Mouse (Mus musculus): ENCODE measurements around the gene Trim28. TPM values are rescaled to one million over a fixed set of nuclear protein-coding genes. Genes with fewer than 3 reads are reported as not detected.

Trim28 gene
- polyA plus RNA-seq, 1 experiment from 2014 or later: 245 TPM

- no peak overlapping the region for H3K9ac ChIP-seq (replicated peaks; ENCODE audit: low read length)
- H3K4me3 ChIP-seq (ENCODE audit: low read length): no peak overlapping the region
- no peak overlapping the region for H3K27ac ChIP-seq (ENCODE audit: low read length)
- H3K4me1 ChIP-seq (ENCODE audit: insufficient read depth, low read length): peaks cover 29% of the 10 kb centered on the region
- ATAC-seq (ENCODE audit: low FRiP score, low TSS enrichment): no peak
- no peaks in the 10 kb centered on the region for H3K27me3 ChIP-seq (ENCODE audit: insufficient read depth, low read length)
- WGBS: 72% methylated on average over 5 of the region's 5 CpGs
- no peak overlapping the region for H3K4me2 ChIP-seq (replicated peaks; ENCODE audit: low read depth, low read length)
- H3K36me3 ChIP-seq (ENCODE audit: insufficient read depth, low read length): peaks cover 78% of the 10 kb centered on the region
- no peaks in the 10 kb centered on the region for H3K9me3 ChIP-seq (ENCODE audit: low read length)
Observed at GRCm38 (mm10) chr7:13031069-13031468, 32.2 kb downstream of the Trim28 start.

- H3K9ac ChIP-seq (replicated peaks; ENCODE audit: low read length): no peak overlapping the region
- H3K4me2 ChIP-seq (replicated peaks; ENCODE audit: low read depth, low read length): no peak overlapping the region
- ATAC-seq (ENCODE audit: low FRiP score, low TSS enrichment): no peak
- 80% methylated on average over 2 of the region's 2 CpGs for WGBS
- H3K27me3 ChIP-seq (ENCODE audit: insufficient read depth, low read length): no peaks in the 10 kb centered on the region
- no peak overlapping the region for H3K4me3 ChIP-seq (ENCODE audit: low read length)
- no peak overlapping the region for H3K27ac ChIP-seq (ENCODE audit: low read length)
- no peaks in the 10 kb centered on the region for H3K9me3 ChIP-seq (ENCODE audit: low read length)
- peaks cover 70% of the 10 kb centered on the region for H3K36me3 ChIP-seq (ENCODE audit: insufficient read depth, low read length)
- H3K4me1 ChIP-seq (ENCODE audit: insufficient read depth, low read length): peaks cover 31% of the 10 kb centered on the region
Observed at GRCm38 (mm10) chr7:13031983-13032382, 33.1 kb downstream of the Trim28 start.

- Histone ChIP-seq H3K4me3 (ENCODE audit: low read length) (no peak overlapping the region), H3K4me2 (replicated peaks; ENCODE audit: low read depth, low read length) (no peak overlapping the region), H3K4me1 (ENCODE audit: insufficient read depth, low read length) (peaks cover 31% of the 10 kb centered on the region), H3K9ac (replicated peaks; ENCODE audit: low read length) (no peak overlapping the region), H3K27ac (ENCODE audit: low read length) (no peak overlapping the region), H3K9me3 (ENCODE audit: low read length) (no peaks in the 10 kb centered on the region), H3K36me3 (ENCODE audit: insufficient read depth, low read length) (peaks cover 64% of the 10 kb centered on the region), H3K27me3 (ENCODE audit: insufficient read depth, low read length) (no peaks in the 10 kb centered on the region)
- WGBS: 87% methylated on average over 7 of the region's 7 CpGs
- ATAC-seq (ENCODE audit: low FRiP score, low TSS enrichment): no peak
Observed at GRCm38 (mm10) chr7:13032541-13032940, 33.6 kb downstream of the Trim28 start.

GRCm38 (mm10) chr7:13033451-13034147, 34.7 kb downstream of the Trim28 start:
- H3K27me3 ChIP-seq (ENCODE audit: insufficient read depth, low read length): no peaks in the 10 kb centered on the region
- H3K4me2 ChIP-seq (replicated peaks; ENCODE audit: low read depth, low read length): peak overlapping the region; percentile 86
- no peaks in the 10 kb centered on the region for H3K9me3 ChIP-seq (ENCODE audit: low read length)
- H3K4me3 ChIP-seq (ENCODE audit: low read length): peak overlapping the region; percentile 66
- H3K27ac ChIP-seq (ENCODE audit: low read length): peak overlapping the region; percentile 95
- no peak for ATAC-seq (ENCODE audit: low FRiP score, low TSS enrichment)
- H3K36me3 ChIP-seq (ENCODE audit: insufficient read depth, low read length): peaks cover 54% of the 10 kb centered on the region
- H3K4me1 ChIP-seq (ENCODE audit: insufficient read depth, low read length): peaks cover 31% of the 10 kb centered on the region
- H3K9ac ChIP-seq (replicated peaks; ENCODE audit: low read length): peak overlapping the region; percentile 87
- 36% methylated on average over 13 of the region's 13 CpGs for WGBS

GRCm38 (mm10) chr7:13034148-13034977, 35.4 kb downstream of the Trim28 start, which contains the start of gene Chmp2a:
Gene Chmp2a (minus strand): TSS chr7:13034807.
- Histone ChIP-seq H3K9ac (replicated peaks; ENCODE audit: low read length) (peak within 1 kb of the TSS; percentile 87), H3K4me1 (ENCODE audit: insufficient read depth, low read length) (peaks cover 39% of the 10 kb centered on the region), H3K4me3 (ENCODE audit: low read length) (peak within 1 kb of the TSS; percentile 66), H3K36me3 (ENCODE audit: insufficient read depth, low read length) (peaks cover 46% of the 10 kb centered on the region), H3K27ac (ENCODE audit: low read length) (peak within 1 kb of the TSS; percentile 95), H3K27me3 (ENCODE audit: insufficient read depth, low read length) (no peaks in the 10 kb centered on the region), H3K9me3 (ENCODE audit: low read length) (no peaks in the 10 kb centered on the region), H3K4me2 (replicated peaks; ENCODE audit: low read depth, low read length) (peak within 1 kb of the TSS; percentile 86)
- WGBS: under 1% methylated on average over 45 of the region's 45 CpGs
- peak; percentile 81 for ATAC-seq (ENCODE audit: low FRiP score, low TSS enrichment)

GRCm38 (mm10) chr7:13035211-13035855, 36.4 kb downstream of the Trim28 start:
- Histone ChIP-seq H3K9me3 (ENCODE audit: low read length) (no peaks in the 10 kb centered on the region), H3K4me3 (ENCODE audit: low read length) (no peak overlapping the region), H3K27me3 (ENCODE audit: insufficient read depth, low read length) (no peaks in the 10 kb centered on the region), H3K36me3 (ENCODE audit: insufficient read depth, low read length) (peaks cover 36% of the 10 kb centered on the region), H3K4me2 (replicated peaks; ENCODE audit: low read depth, low read length) (0 out of 2 replicates have a peak overlapping the region, but pooled peaks have one; percentile 86), H3K4me1 (ENCODE audit: insufficient read depth, low read length) (peaks cover 40% of the 10 kb centered on the region), H3K27ac (ENCODE audit: low read length) (peak overlapping the region; percentile 95), H3K9ac (replicated peaks; ENCODE audit: low read length) (peak overlapping the region; percentile 18; the same call in 1 of the 2 replicates)
- no peak for ATAC-seq (ENCODE audit: low FRiP score, low TSS enrichment)
- WGBS: 82% methylated on average over 17 of the region's 17 CpGs

- ATAC-seq (ENCODE audit: low FRiP score, low TSS enrichment): no peak
- peak overlapping the region; percentile 26; the same call in 1 of the 2 replicates for H3K27ac ChIP-seq (ENCODE audit: low read length)
- H3K9ac ChIP-seq (replicated peaks; ENCODE audit: low read length): peak overlapping the region; percentile 99
- H3K4me3 ChIP-seq (ENCODE audit: low read length): peak overlapping the region; percentile 85
- no peaks in the 10 kb centered on the region for H3K9me3 ChIP-seq (ENCODE audit: low read length)
- H3K36me3 ChIP-seq (ENCODE audit: insufficient read depth, low read length): peaks cover 23% of the 10 kb centered on the region
- WGBS: 36% methylated on average over 4 of the region's 4 CpGs
- H3K27me3 ChIP-seq (ENCODE audit: insufficient read depth, low read length): no peaks in the 10 kb centered on the region
- peak overlapping the region; percentile 74 for H3K4me2 ChIP-seq (replicated peaks; ENCODE audit: low read depth, low read length)
- H3K4me1 ChIP-seq (ENCODE audit: insufficient read depth, low read length): peaks cover 40% of the 10 kb centered on the region
Observed at GRCm38 (mm10) chr7:13036806-13037205, 37.9 kb downstream of the Trim28 start.

GRCm38 (mm10) chr7:13037366-13037765, 38.5 kb downstream of the Trim28 start:
- peaks cover 40% of the 10 kb centered on the region for H3K4me1 ChIP-seq (ENCODE audit: insufficient read depth, low read length)
- H3K27me3 ChIP-seq (ENCODE audit: insufficient read depth, low read length): peaks cover 1% of the 10 kb centered on the region
- peaks cover 18% of the 10 kb centered on the region for H3K36me3 ChIP-seq (ENCODE audit: insufficient read depth, low read length)
- peak overlapping the region; percentile 85 for H3K4me3 ChIP-seq (ENCODE audit: low read length)
- WGBS: 0% methylated on average over 30 of the region's 33 CpGs
- peak overlapping the region; percentile 74 for H3K4me2 ChIP-seq (replicated peaks; ENCODE audit: low read depth, low read length)
- peak overlapping the region; percentile 99 for H3K9ac ChIP-seq (replicated peaks; ENCODE audit: low read length)
- H3K27ac ChIP-seq (ENCODE audit: low read length): peak overlapping the region; percentile 100
- H3K9me3 ChIP-seq (ENCODE audit: low read length): no peaks in the 10 kb centered on the region
- no peak; the same call in 1 of the 2 replicates for ATAC-seq (ENCODE audit: low FRiP score, low TSS enrichment)

- no peaks in the 10 kb centered on the region for H3K9me3 ChIP-seq (ENCODE audit: low read length)
- H3K27ac ChIP-seq (ENCODE audit: low read length): peak within 1 kb of the TSS; percentile 100
- peaks cover 13% of the 10 kb centered on the region for H3K36me3 ChIP-seq (ENCODE audit: insufficient read depth, low read length)
- WGBS: under 1% methylated on average over 59 of the region's 65 CpGs
- peaks cover 8% of the 10 kb centered on the region for H3K27me3 ChIP-seq (ENCODE audit: insufficient read depth, low read length)
- peak within 1 kb of the TSS; percentile 85 for H3K4me3 ChIP-seq (ENCODE audit: low read length)
- H3K9ac ChIP-seq (replicated peaks; ENCODE audit: low read length): peak within 1 kb of the TSS; percentile 99
- peak; percentile 92 for ATAC-seq (ENCODE audit: low FRiP score, low TSS enrichment)
- peak within 1 kb of the TSS; percentile 74 for H3K4me2 ChIP-seq (replicated peaks; ENCODE audit: low read depth, low read length)
- peaks cover 40% of the 10 kb centered on the region for H3K4me1 ChIP-seq (ENCODE audit: insufficient read depth, low read length)
Observed at GRCm38 (mm10) chr7:13037901-13038555, 39.1 kb downstream of the Trim28 start, which contains the start of gene Ube2m. Gene Ube2m (minus strand): TSS chr7:13038275.
